Mouse (Mus musculus): ENCODE results near the gene Casc3. TPM values are rescaled to one million over a fixed set of nuclear protein-coding genes. Genes with fewer than 3 reads are reported as not detected.

Casc3 gene
- polyA plus RNA-seq, 1 experiment: 22.5 TPM

GRCm38 (mm10) chr11:98835296-98835695 is 30.6 kb downstream of the Casc3 start:
- no peak for DNase-seq (ENCODE audit: low read depth)

DNA sequence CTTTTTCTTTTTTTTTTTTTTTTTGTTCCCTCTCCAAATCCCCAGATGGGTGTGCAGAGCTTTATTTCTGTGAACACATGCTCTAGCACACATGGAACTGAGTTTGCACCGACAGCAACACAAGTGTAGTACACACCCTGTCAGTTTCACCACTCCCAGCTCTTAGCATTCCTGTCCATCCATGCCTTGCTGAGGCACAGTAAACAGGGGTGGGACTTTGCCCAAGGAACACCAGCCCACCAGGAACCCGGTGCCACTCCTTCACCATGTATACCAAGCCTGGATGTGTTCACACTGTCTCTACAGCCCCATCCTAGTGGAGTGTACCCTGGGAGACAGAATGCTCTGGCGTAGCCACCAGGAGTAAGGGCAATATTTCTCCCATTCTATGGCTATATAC is 31.0 kb downstream of the Casc3 start:
- no peak for DNase-seq (ENCODE audit: low read depth)

GRCm38 (mm10) chr11:98836128-98836527 is 31.4 kb downstream of the Casc3 start:
- DNase-seq (ENCODE audit: low read depth): no peak

GRCm38 (mm10) chr11:98836651-98837141 is 32.0 kb downstream of the Casc3 start, which contains the start of gene Rapgefl1:
Gene Rapgefl1 (plus strand): TSS chr11:98836785.
- DNase-seq (ENCODE audit: low read depth): no peak

- no peak for DNase-seq (ENCODE audit: low read depth)
Observed at GRCm38 (mm10) chr11:98837231-98837704, 32.6 kb downstream of the Casc3 start.

DNA sequence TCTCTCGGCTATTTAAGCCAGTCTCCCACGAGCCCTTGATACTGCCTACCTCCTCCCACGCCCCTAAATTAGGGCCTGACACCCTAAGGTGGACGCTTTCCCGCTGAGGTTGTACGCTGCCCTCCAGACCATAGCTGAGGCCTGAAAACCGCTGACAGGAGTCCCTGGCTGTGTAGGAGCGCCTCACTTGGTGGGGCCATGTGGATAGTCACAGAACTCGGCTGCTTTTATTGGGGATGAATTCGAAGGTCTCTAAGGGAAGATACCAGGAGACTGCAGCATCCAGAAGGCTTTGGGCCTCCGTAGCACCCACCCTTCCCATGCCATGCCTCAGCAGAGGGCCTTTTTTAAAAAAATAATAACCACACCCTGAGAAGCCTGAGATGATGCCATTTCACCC is 33.2 kb downstream of the Casc3 start:
- DNase-seq (ENCODE audit: low read depth): no peak

DNA sequence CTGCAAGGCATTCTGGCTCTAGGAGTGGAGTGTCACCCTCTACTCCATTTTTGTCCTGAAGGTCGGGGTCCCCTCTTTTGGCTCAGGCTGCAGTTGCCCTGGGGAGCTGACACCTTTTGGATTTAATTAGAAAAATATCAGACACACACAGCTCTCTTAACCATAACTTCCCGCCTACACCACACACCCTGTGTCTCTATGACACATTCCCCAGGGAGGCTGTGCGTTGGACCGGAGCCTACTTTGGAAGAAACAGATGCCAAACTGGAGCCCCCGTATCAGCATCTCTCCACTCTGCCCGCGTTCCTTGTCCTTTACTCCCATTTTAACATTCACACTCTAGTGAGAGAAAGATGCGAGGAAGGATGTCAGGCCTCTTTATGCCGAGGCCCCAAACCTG is 33.8 kb downstream of the Casc3 start:
- DNase-seq (ENCODE audit: low read depth): no peak

DNA sequence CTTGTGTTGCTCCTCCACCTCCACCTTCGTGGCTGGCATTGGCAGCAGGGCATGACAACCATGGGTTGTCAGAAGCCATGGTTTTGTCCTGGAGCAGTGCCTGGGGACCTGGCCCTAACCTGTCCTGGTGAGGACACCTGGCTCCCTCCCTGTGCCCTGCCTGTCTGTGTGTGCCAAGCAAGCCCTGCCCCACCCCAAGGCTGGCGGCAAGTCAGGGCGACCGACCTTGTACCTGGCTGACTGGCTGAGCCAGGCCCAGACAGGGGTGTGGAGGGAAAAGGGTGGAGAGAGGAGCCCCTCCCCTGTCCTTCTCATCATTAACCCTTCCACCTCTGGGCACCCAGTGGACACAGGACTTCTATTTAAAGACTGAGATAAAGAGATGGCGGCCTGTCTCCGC is 34.7 kb downstream of the Casc3 start:
- peak; percentile 79 for DNase-seq (ENCODE audit: low read depth)

GRCm38 (mm10) chr11:98839897-98840296 is 35.2 kb downstream of the Casc3 start:
- DNase-seq (ENCODE audit: low read depth): no peak

DNA sequence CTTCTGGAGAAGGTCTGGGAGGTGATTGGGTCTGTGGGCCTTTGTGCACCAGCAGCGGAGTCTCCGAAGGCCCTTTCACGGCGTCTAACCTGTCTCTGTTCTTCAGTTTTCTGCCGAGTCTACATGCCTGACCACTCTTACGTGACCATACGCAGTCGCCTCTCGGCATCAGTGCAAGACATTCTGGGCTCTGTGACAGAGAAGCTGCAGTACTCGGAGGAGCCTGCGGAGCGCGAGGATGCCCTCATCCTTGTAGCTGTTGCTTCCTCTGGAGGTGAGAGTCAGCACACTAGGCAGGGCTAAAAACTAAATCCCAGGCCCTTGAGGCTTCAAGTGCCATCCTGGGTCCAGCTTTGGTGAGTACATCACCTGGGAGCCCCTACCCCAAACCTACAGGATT is 41.3 kb downstream of the Casc3 start:
- DNase-seq (ENCODE audit: low read depth): no peak

GRCm38 (mm10) chr11:98846865-98847604 is 42.3 kb downstream of the Casc3 start:
- DNase-seq (ENCODE audit: low read depth): no peak

DNA sequence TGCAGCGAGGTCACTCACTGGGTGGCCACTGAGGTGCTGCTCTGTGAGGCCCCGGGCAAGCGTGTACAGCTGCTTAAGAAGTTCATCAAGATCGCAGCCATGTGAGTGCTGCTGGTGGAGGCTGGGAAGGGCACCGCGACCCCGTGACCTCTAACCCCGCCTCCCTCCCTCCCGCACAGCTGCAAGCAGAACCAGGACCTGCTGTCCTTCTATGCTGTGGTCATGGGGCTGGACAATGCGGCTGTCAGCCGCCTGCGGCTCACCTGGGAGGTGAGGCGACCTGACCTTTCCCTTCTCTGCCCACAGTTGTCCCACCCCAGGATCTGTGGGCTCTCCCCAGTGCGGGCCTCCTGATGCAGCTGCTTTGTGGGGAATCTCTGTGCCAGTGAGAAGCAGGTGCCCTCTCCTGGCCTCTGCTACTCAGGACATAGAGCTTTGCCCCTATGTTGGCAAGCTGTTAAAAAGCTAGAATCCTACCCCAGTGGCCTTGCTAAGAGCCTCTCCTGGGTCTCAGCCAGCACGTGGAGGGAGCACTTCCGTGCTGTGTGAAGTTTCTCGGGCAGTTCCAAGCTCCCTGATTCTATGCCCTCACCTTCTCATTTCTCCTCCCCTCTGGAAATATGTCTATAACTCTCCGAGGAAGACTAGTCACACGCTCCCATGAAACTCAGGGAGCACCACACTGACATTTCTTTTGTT is 44.6 kb downstream of the Casc3 start:
- DNase-seq (ENCODE audit: low read depth): no peak

DNA sequence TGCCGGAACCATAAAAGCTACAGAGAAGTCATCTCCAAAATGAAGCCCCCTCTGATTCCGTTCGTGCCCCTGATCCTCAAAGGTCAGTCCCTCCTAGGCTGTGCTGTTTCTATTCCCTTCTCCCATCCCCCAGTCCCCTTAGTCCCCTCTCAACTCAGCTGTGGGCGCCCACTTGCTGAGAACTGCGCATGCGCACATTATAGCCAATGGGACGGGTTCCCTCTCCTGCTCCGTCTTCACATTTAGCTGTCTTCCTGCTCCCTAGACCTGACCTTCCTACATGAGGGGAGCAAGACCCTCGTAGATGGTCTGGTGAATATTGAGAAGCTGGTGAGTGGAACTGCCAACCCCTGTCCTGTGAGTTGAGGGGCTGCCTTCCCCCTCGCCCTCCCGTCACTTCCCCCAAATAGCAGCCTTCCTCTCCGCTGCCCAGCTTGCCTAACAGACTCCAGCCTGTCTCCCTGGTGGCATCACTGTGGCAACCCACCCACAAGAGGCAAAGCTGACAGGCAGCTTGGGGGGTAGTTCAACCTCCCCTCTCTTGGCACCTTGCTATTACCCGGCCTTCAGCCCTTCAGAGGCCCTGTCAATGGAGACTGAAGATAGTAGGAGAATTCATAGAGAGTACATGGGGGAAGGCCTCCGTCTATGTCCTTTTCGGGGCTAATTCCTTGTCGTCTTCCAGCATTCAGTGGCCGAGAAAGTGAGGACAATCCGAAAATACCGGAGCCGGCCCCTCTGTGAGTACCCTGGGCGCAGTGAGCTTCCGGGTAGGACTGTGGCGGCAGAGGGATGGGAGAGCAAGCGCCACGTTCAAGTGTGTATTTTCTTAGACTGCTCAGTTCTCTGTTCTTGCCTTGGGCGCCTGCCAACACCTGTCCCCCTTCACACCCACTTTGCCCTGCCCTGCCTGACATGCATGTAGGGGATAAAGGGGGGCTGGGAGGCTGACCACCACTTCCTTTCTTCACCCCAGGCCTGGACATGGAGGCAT is 45.7 kb downstream of the Casc3 start:
- DNase-seq (ENCODE audit: low read depth): no peak

GRCm38 (mm10) chr11:98854116-98854515 is 49.4 kb downstream of the Casc3 start:
- no peak for DNase-seq (ENCODE audit: low read depth)

- DNase-seq (ENCODE audit: low read depth): no peak
Observed at GRCm38 (mm10) chr11:98854659-98855058, 50.0 kb downstream of the Casc3 start.

- no peak for DNase-seq (ENCODE audit: low read depth)
Observed at GRCm38 (mm10) chr11:98858759-98859731, 54.3 kb downstream of the Casc3 start.

GRCm38 (mm10) chr11:98863028-98863750 is 58.5 kb downstream of the Casc3 start, which contains the start of gene Wipf2:
Gene Wipf2 (plus strand): TSS chr11:98863638.
- no peak for DNase-seq (ENCODE audit: low read depth)

DNA sequence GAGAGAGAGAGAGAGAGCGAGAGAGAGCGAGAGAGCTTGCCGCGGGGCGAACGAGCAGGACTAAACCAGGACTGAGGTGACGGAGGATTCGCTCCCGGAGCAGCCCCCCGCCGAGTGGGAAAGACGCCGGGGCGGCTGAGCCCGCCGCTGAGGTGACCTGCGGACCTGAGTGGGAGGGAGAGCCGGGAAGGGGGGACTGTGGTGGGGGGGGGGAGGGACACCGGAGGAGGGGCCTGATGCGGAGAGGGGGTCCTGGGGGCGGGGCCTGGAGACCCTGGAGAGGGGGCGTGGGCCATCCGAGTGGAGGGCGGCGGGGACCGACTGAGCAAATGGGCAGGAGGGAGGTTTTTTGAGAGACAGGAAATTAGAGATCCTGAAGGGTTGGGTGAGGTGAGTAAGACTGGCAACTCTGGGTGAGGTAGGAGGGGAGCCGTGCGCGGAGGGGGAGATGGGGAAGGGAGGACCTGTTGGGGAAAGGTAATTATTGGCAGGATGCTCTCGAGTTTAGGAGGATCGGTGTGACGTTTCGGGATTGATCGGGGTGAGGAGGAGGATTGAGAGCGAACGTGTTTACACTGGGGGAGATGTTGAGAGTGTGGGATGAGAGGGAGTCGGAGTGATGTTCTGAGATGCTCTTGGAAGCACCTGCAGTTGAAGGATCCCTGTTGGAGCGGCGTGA is 59.2 kb downstream of the Casc3 start:
- no peak for DNase-seq (ENCODE audit: low read depth)

GRCm38 (mm10) chr11:98867293-98867692 is 62.6 kb downstream of the Casc3 start:
- no peak for DNase-seq (ENCODE audit: low read depth)

Data from gonadal fat pad, adult 2 months (tissue).